ENCODE assay signal across 17 mouse cellular contexts in the genomic region with DNA sequence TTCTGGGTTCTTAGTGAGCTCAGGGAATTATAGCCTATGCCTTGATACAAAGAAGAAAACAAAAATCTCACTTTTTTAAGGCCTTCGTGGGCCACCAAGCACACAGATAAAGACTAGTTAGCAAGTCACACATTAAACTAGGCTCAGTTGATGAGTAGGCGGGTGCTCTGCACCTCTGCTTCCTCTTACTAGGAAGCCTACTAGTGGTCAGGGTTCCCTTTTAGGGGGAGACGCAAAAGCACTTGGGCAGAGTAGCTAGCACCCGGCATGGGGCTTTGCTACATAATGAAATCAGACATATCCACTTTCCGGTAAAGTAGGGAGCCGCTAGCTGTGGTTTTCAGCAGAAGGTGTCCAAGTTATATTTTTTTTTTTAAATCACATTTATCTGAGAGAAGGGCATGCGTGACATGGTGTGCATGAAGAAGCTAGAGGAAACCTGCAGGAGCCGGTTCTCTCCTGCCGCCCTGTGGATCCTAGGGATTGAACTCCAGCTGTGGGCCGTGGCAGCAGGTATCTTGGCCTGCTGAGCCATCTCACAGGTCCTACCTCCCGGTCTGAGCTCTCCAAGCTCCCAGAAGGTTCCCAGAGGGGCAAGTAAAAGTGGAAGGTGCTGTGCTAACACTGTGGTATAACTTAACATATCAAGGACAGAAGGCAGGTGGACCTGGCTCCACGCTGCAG.
DNase-seq lines count a peak whose midpoint lies in the region; ATAC-seq lines count a peak whose summit lies in the region.
"Had no signal": no experiment of that assay in that cellular context is flagged by ENCODE, and none has a peak within 500 bp of the region (broad histone marks: within the 10 kb centered on the region; RNA-seq: fewer than 3 reads in every experiment).

No protein-coding gene starts in this region.

- H3K4me3 ChIP-seq in forebrain, embryonic 12.5 days (replicated peaks) = no peak overlapping the region
- H3K4me3 ChIP-seq in forebrain, embryonic 16.5 days (replicated peaks; ENCODE audit: low read length) = no peak overlapping the region
- H3K4me3 ChIP-seq in hindbrain, embryonic 10.5 days = no peak overlapping the region
- H3K4me3 ChIP-seq in hindbrain, embryonic 13.5 days = no peak overlapping the region
- H3K4me3 ChIP-seq in neural tube, embryonic 14.5 days (ENCODE audit: low read depth, low read length) = no peak overlapping the region
- H3K4me3 ChIP-seq: embryonic facial prominence, embryonic 15.5 days; lung, embryonic 15.5 days; megakaryocyte, embryonic 14.5 days had no signal

- H3K4me2 ChIP-seq in forebrain, embryonic 12.5 days = no peak overlapping the region
- H3K4me2 ChIP-seq in forebrain, embryonic 16.5 days (ENCODE audit: low read length) = no peak overlapping the region
- H3K4me2 ChIP-seq in hindbrain, embryonic 13.5 days = no peak overlapping the region
- H3K4me2 ChIP-seq in neural tube, embryonic 14.5 days (ENCODE audit: low read depth, low read length) = 0 out of 2 replicates have a peak overlapping the region, but pooled peaks have one; percentile 26
- H3K4me2 ChIP-seq: embryonic facial prominence, embryonic 15.5 days had no signal

- H3K9ac ChIP-seq in forebrain, embryonic 12.5 days = no peak overlapping the region
- no peak overlapping the region for H3K9ac ChIP-seq in forebrain, embryonic 16.5 days (replicated peaks; ENCODE audit: low read depth, low read length)
- H3K9ac ChIP-seq in hindbrain, embryonic 13.5 days = no peak overlapping the region
- no peak overlapping the region for H3K9ac ChIP-seq in neural tube, embryonic 14.5 days (replicated peaks; ENCODE audit: low read depth, low read length)
- H3K9ac ChIP-seq: embryonic facial prominence, embryonic 15.5 days; lung, embryonic 15.5 days had no signal

- no peaks in the 10 kb centered on the region for H3K9me3 ChIP-seq in forebrain, embryonic 12.5 days
- H3K9me3 ChIP-seq in forebrain, embryonic 16.5 days (ENCODE audit: control insufficient read depth, low read length) = no peaks in the 10 kb centered on the region
- no peaks in the 10 kb centered on the region for H3K9me3 ChIP-seq in hindbrain, embryonic 10.5 days
- no peaks in the 10 kb centered on the region for H3K9me3 ChIP-seq in hindbrain, embryonic 13.5 days
- no peaks in the 10 kb centered on the region for H3K9me3 ChIP-seq in neural tube, embryonic 14.5 days (ENCODE audit: control insufficient read depth, low read length)
- H3K9me3 ChIP-seq: embryonic facial prominence, embryonic 15.5 days; lung, embryonic 15.5 days; megakaryocyte, embryonic 14.5 days had no signal

- H3K36me3 ChIP-seq in forebrain, embryonic 12.5 days (replicated peaks) = no peaks in the 10 kb centered on the region
- no peaks in the 10 kb centered on the region for H3K36me3 ChIP-seq in forebrain, embryonic 16.5 days (ENCODE audit: control insufficient read depth, insufficient read depth)
- no peaks in the 10 kb centered on the region for H3K36me3 ChIP-seq in hindbrain, embryonic 10.5 days
- H3K36me3 ChIP-seq in hindbrain, embryonic 13.5 days = no peaks in the 10 kb centered on the region
- H3K36me3 ChIP-seq in neural tube, embryonic 14.5 days (ENCODE audit: control insufficient read depth, insufficient read depth, low read length) = no peaks in the 10 kb centered on the region
- H3K36me3 ChIP-seq: embryonic facial prominence, embryonic 15.5 days; lung, embryonic 15.5 days had no signal

- peaks cover 22% of the 10 kb centered on the region for H3K27me3 ChIP-seq in forebrain, embryonic 12.5 days
- no peaks in the 10 kb centered on the region; the same call in 1 of the 2 replicates for H3K27me3 ChIP-seq in forebrain, embryonic 16.5 days (replicated peaks; ENCODE audit: control insufficient read depth, insufficient read depth, low read length)
- H3K27me3 ChIP-seq in hindbrain, embryonic 10.5 days (ENCODE audit: insufficient read depth, poor library complexity, severe bottlenecking) = peaks cover 32% of the 10 kb centered on the region
- H3K27me3 ChIP-seq in hindbrain, embryonic 13.5 days = peaks cover 30% of the 10 kb centered on the region
- no peaks in the 10 kb centered on the region; the same call in 1 of the 2 replicates for H3K27me3 ChIP-seq in neural tube, embryonic 14.5 days (ENCODE audit: control insufficient read depth, insufficient read depth, low read length)

- 0 out of 2 replicates have a peak overlapping the region, but pooled peaks have one; percentile 31 for H3K27ac ChIP-seq in forebrain, embryonic 12.5 days
- H3K27ac ChIP-seq in forebrain, embryonic 16.5 days (ENCODE audit: low read length) = no peak overlapping the region
- H3K27ac ChIP-seq in hindbrain, embryonic 10.5 days = peak overlapping the region; percentile 16; the same call in 1 of the 2 replicates
- no peak overlapping the region for H3K27ac ChIP-seq in hindbrain, embryonic 13.5 days
- H3K27ac ChIP-seq in neural tube, embryonic 14.5 days (ENCODE audit: low read depth, low read length) = no peak overlapping the region
- H3K27ac ChIP-seq: embryonic facial prominence, embryonic 15.5 days; hindbrain, postnatal 0 days; lung, embryonic 15.5 days had no signal

- H3K4me1 ChIP-seq in forebrain, embryonic 12.5 days = peaks cover 44% of the 10 kb centered on the region
- H3K4me1 ChIP-seq in forebrain, embryonic 16.5 days (replicated peaks; ENCODE audit: control insufficient read depth, insufficient read depth, low read length) = peaks cover 19% of the 10 kb centered on the region
- H3K4me1 ChIP-seq in hindbrain, embryonic 10.5 days (replicated peaks) = peaks cover 72% of the 10 kb centered on the region
- peaks cover 39% of the 10 kb centered on the region for H3K4me1 ChIP-seq in hindbrain, embryonic 13.5 days (replicated peaks)
- H3K4me1 ChIP-seq in neural tube, embryonic 14.5 days (ENCODE audit: control insufficient read depth, insufficient read depth, low read length) = peaks cover 25% of the 10 kb centered on the region
- H3K4me1 ChIP-seq: megakaryocyte, embryonic 14.5 days had no signal

- WGBS in forebrain, embryonic 12.5 days = 75% methylated on average over 12 of the region's 12 CpGs
- WGBS in forebrain, embryonic 16.5 days = 74% methylated on average over 12 of the region's 12 CpGs
- WGBS in hindbrain, embryonic 10.5 days = 74% methylated on average over 12 of the region's 12 CpGs
- WGBS in hindbrain, embryonic 13.5 days = 74% methylated on average over 12 of the region's 12 CpGs
- WGBS in neural tube, embryonic 14.5 days = 65% methylated on average over 12 of the region's 12 CpGs

- DNase-seq in hindbrain, embryonic 10.5 days (ENCODE audit: low spot score) = no peak
- no peak for DNase-seq in neural tube, embryonic 10.5 days (ENCODE audit: extremely low spot score, low spot score)
- no peak for DNase-seq in MN1 (ENCODE audit: low spot score)
- no peak for DNase-seq in left cerebral cortex, postnatal 10 days (ENCODE audit: extremely low spot score in 1 of 2, low spot score in 2 of 2)
- DNase-seq: cerebellum, adult 11 months; cerebellum, postnatal 36 days; right cerebral cortex, adult 18-20 months; spleen, adult 18-20 months; thymus, postnatal 36 days had no signal

- intact Hi-C loops in left cerebral cortex, postnatal 10 days (cut with DNase I) = no loop called here

- ATAC-seq in forebrain, embryonic 12.5 days (ENCODE audit: low FRiP score) = no peak
- ATAC-seq in forebrain, embryonic 16.5 days = no peak
- ATAC-seq in hindbrain, embryonic 13.5 days (ENCODE audit: low FRiP score) = no peak
- ATAC-seq in neural tube, embryonic 14.5 days (ENCODE audit: low read depth) = no peak
- ATAC-seq: hindbrain, postnatal 0 days had no signal

Comparison
In these comparisons a context has a peak if more than half of its experiments do, and no peak if none do; other contexts are left out.
1. H3K27ac ChIP-seq: peak in forebrain, embryonic 12.5 days (single experiment) and hindbrain, embryonic 10.5 days (single experiment); none in forebrain, embryonic 16.5 days (single experiment), hindbrain, embryonic 13.5 days (single experiment) and neural tube, embryonic 14.5 days (single experiment).